Mouse (Mus musculus): Measurements from ENCODE around the gene Kcnk4. TPM values are rescaled to one million over a fixed set of nuclear protein-coding genes. Genes with fewer than 3 reads are reported as not detected.
A peak's percentile ranks its signal among the peaks of the same experiment; 100 is the strongest.

Kcnk4 gene
- polyA plus RNA-seq, 1 experiment from 2014 or later: 1.1 TPM

GRCm38 (mm10) chr19:6974211-6975205 lies 40.2 kb upstream of the Kcnk4 start, which contains the start of gene Ppp1r14b:
Gene Ppp1r14b, plus strand, starts transcription at chr19:6974968.
- under 1% methylated on average over 70 of the region's 84 CpGs for whole genome bisulfite sequencing
- ATAC-seq (ENCODE audit: low FRiP score, low read depth): peak; percentile 61
- Histone ChIP-seq H3K27me3 (replicated peaks) (peaks cover 3% of the 10 kb centered on the region; the same call in 1 of the 2 replicates), H3K4me1 (peaks cover 62% of the 10 kb centered on the region), H3K9me3 (no peaks in the 10 kb centered on the region), H3K36me3 (peaks cover 19% of the 10 kb centered on the region), H3K4me2 (replicated peaks) (peak within 1 kb of the TSS; percentile 76), H3K9ac (peak within 1 kb of the TSS; percentile 89), H3K4me3 (peak within 1 kb of the TSS; percentile 67), H3K27ac (peak within 1 kb of the TSS; percentile 84)

GRCm38 (mm10) chr19:6973581-6974190 lies 39.4 kb upstream of the Kcnk4 start:
- H3K9me3 ChIP-seq: no peaks in the 10 kb centered on the region
- peaks cover 60% of the 10 kb centered on the region for H3K4me1 ChIP-seq
- no peak for ATAC-seq (ENCODE audit: low FRiP score, low read depth)
- H3K4me3 ChIP-seq: peak overlapping the region; percentile 67
- peaks cover 19% of the 10 kb centered on the region for H3K36me3 ChIP-seq
- no peak overlapping the region for H3K27ac ChIP-seq
- 30% methylated on average over 12 of the region's 12 CpGs for WGBS
- peak overlapping the region; percentile 76 for H3K4me2 ChIP-seq (replicated peaks)
- peaks cover 9% of the 10 kb centered on the region for H3K27me3 ChIP-seq (replicated peaks)
- peak overlapping the region; percentile 89 for H3K9ac ChIP-seq

GRCm38 (mm10) chr19:6972247-6972917 lies 38.1 kb upstream of the Kcnk4 start:
- H3K4me3 ChIP-seq: no peak overlapping the region
- peaks cover 15% of the 10 kb centered on the region for H3K27me3 ChIP-seq (replicated peaks)
- H3K4me1 ChIP-seq: peaks cover 54% of the 10 kb centered on the region
- 86% methylated on average over 13 of the region's 13 CpGs for WGBS
- H3K36me3 ChIP-seq: peaks cover 6% of the 10 kb centered on the region
- H3K9ac ChIP-seq: no peak overlapping the region
- H3K4me2 ChIP-seq (replicated peaks): no peak overlapping the region
- ATAC-seq (ENCODE audit: low FRiP score, low read depth): no peak
- H3K9me3 ChIP-seq: no peaks in the 10 kb centered on the region
- no peak overlapping the region for H3K27ac ChIP-seq

- peaks cover 15% of the 10 kb centered on the region for H3K27me3 ChIP-seq (replicated peaks)
Observed at GRCm38 (mm10) chr19:6971644-6972043, 37.3 kb upstream of the Kcnk4 start.

GRCm38 (mm10) chr19:6970460-6971085 lies 36.3 kb upstream of the Kcnk4 start:
- peaks cover 38% of the 10 kb centered on the region for H3K4me1 ChIP-seq
- no peak overlapping the region for H3K27ac ChIP-seq

More at GRCm38 (mm10) chr19:6971644-6972043, 37.3 kb upstream of the Kcnk4 start:
- ATAC-seq (ENCODE audit: low FRiP score, low read depth): no peak
- 22% methylated on average over 6 of the region's 6 CpGs for WGBS
- H3K9me3 ChIP-seq: no peaks in the 10 kb centered on the region
- 0 out of 2 replicates have a peak overlapping the region, but pooled peaks have one; percentile 7 for H3K4me2 ChIP-seq (replicated peaks)
- H3K4me1 ChIP-seq: peaks cover 48% of the 10 kb centered on the region
- no peak overlapping the region for H3K27ac ChIP-seq
- 0 out of 2 replicates have a peak overlapping the region, but pooled peaks have one; percentile 21 for H3K9ac ChIP-seq
- H3K4me3 ChIP-seq: no peak overlapping the region
- 0 out of 2 replicates have a peak, but pooled peaks cover under 1% of the 10 kb centered on the region for H3K36me3 ChIP-seq

GRCm38 (mm10) chr19:6969665-6970381 lies 35.5 kb upstream of the Kcnk4 start:
- H3K9ac ChIP-seq: peak overlapping the region; percentile 57
- H3K36me3 ChIP-seq: peaks cover 2% of the 10 kb centered on the region
- H3K4me3 ChIP-seq: peak overlapping the region; percentile 48
- H3K9me3 ChIP-seq: no peaks in the 10 kb centered on the region
- H3K4me1 ChIP-seq: peaks cover 38% of the 10 kb centered on the region
- WGBS: under 1% methylated on average over 50 of the region's 55 CpGs
- peak overlapping the region; percentile 62 for H3K4me2 ChIP-seq (replicated peaks)
- ATAC-seq (ENCODE audit: low FRiP score, low read depth): no peak
- H3K27me3 ChIP-seq (replicated peaks): peaks cover 15% of the 10 kb centered on the region
- no peak overlapping the region for H3K27ac ChIP-seq

More at GRCm38 (mm10) chr19:6970460-6971085, 36.3 kb upstream of the Kcnk4 start:
- no peak for ATAC-seq (ENCODE audit: low FRiP score, low read depth)
- Histone ChIP-seq H3K36me3 (no peaks in the 10 kb centered on the region), H3K9me3 (no peaks in the 10 kb centered on the region), H3K4me2 (replicated peaks) (peak overlapping the region; percentile 62), H3K4me3 (peak overlapping the region; percentile 48; the same call in 1 of the 2 replicates), H3K27me3 (replicated peaks) (peaks cover 15% of the 10 kb centered on the region), H3K9ac (no peak overlapping the region)
- WGBS: 20% methylated on average over 11 of the region's 11 CpGs

GRCm38 (mm10) chr19:6969291-6969664 lies 35.0 kb upstream of the Kcnk4 start:
- under 1% methylated on average over 20 of the region's 20 CpGs for WGBS
- Histone ChIP-seq H3K9ac (peak overlapping the region; percentile 57), H3K4me2 (replicated peaks) (peak overlapping the region; percentile 62), H3K27me3 (replicated peaks) (peaks cover 15% of the 10 kb centered on the region), H3K9me3 (no peaks in the 10 kb centered on the region), H3K4me3 (peak overlapping the region; percentile 48), H3K36me3 (peaks cover 7% of the 10 kb centered on the region), H3K27ac (no peak overlapping the region), H3K4me1 (peaks cover 38% of the 10 kb centered on the region)
- no peak for ATAC-seq (ENCODE audit: low FRiP score, low read depth)

- peaks cover 7% of the 10 kb centered on the region for H3K36me3 ChIP-seq
- no peak overlapping the region for H3K27ac ChIP-seq
- peak overlapping the region; percentile 62 for H3K4me2 ChIP-seq (replicated peaks)
- H3K4me1 ChIP-seq: peaks cover 33% of the 10 kb centered on the region
- ATAC-seq (ENCODE audit: low FRiP score, low read depth): no peak
- H3K4me3 ChIP-seq: peak overlapping the region; percentile 48
- peak overlapping the region; percentile 57; the same call in 1 of the 2 replicates for H3K9ac ChIP-seq
- peaks cover 15% of the 10 kb centered on the region for H3K27me3 ChIP-seq (replicated peaks)
- WGBS: 15% methylated on average over 15 of the region's 15 CpGs
- no peaks in the 10 kb centered on the region for H3K9me3 ChIP-seq
Observed at GRCm38 (mm10) chr19:6968491-6969271, 34.4 kb upstream of the Kcnk4 start.

- H3K9ac ChIP-seq: no peak overlapping the region
- H3K4me2 ChIP-seq (replicated peaks): no peak overlapping the region
- H3K27me3 ChIP-seq (replicated peaks): no peaks in the 10 kb centered on the region
- 78% methylated on average over 10 of the region's 10 CpGs for WGBS
- no peak overlapping the region for H3K27ac ChIP-seq
- H3K4me3 ChIP-seq: no peak overlapping the region
- H3K4me1 ChIP-seq: peaks cover 14% of the 10 kb centered on the region
- peaks cover 46% of the 10 kb centered on the region for H3K36me3 ChIP-seq
- no peak for ATAC-seq (ENCODE audit: low FRiP score, low read depth)
- H3K9me3 ChIP-seq: no peaks in the 10 kb centered on the region
Observed at GRCm38 (mm10) chr19:6956461-6956860, 22.1 kb upstream of the Kcnk4 start.

GRCm38 (mm10) chr19:6955424-6955823 lies 21.1 kb upstream of the Kcnk4 start:
- H3K27ac ChIP-seq: no peak overlapping the region
- no peak overlapping the region for H3K9ac ChIP-seq
- peaks cover 16% of the 10 kb centered on the region for H3K4me1 ChIP-seq
- 92% methylated on average over 7 of the region's 7 CpGs for WGBS
- no peak overlapping the region for H3K4me2 ChIP-seq (replicated peaks)
- ATAC-seq (ENCODE audit: low FRiP score, low read depth): no peak
- H3K36me3 ChIP-seq: peaks cover 45% of the 10 kb centered on the region
- H3K27me3 ChIP-seq (replicated peaks): no peaks in the 10 kb centered on the region
- H3K4me3 ChIP-seq: no peak overlapping the region
- no peaks in the 10 kb centered on the region for H3K9me3 ChIP-seq

All from neural tube, embryonic 12.5 days (tissue).